Mouse (Mus musculus) intestine, postnatal 0 days (tissue): Measurements from ENCODE around the gene Zfp324. TPM values are rescaled to one million over a fixed set of nuclear protein-coding genes. Genes with fewer than 3 reads are reported as not detected.
"Not testable (repeated sequence)": the region's sequence is repeated elsewhere in the genome, so short reads cannot be mapped to it uniquely, and the experiment has no call there.

Experiments used
- ATAC-seq: fragments of 200-750 bp; cut with Nextera tagmentation; 2 replicates; pipeline ENCODE4 v1.8.0; 2017; ENCODE audit warnings: mild to moderate bottlenecking, moderate TSS enrichment, moderate library complexity
- H3K27ac ChIP-seq: fragments of 300-500 bp; sonication (generic); 2 replicates; pipeline ENCODE4 v1.5.1; 2014; ENCODE audit warnings: mild to moderate bottlenecking, low read depth, low read length, moderate library complexity
- H3K27me3 ChIP-seq: fragments of 300-500 bp; sonication (generic); replicated peaks from 2 replicates; pipeline ENCODE4 v1.6.1; 2014; ENCODE audit warnings: low read length, mixed read lengths; ENCODE audit not compliant: control insufficient read depth, insufficient read depth
- H3K36me3 ChIP-seq: fragments of 300-500 bp; sonication (generic); 2 replicates; pipeline ENCODE4 v1.6.1; 2014; ENCODE audit warnings: mild to moderate bottlenecking, moderate library complexity; ENCODE audit not compliant: control insufficient read depth, insufficient read depth
- H3K4me1 ChIP-seq: fragments of 300-500 bp; sonication (generic); replicated peaks from 2 replicates; pipeline ENCODE4 v1.6.1; 2014; ENCODE audit warnings: antibody characterized with exemption, low read length, mixed read lengths; ENCODE audit not compliant: control insufficient read depth, insufficient read depth
- H3K4me2 ChIP-seq: fragments of 300-500 bp; sonication (generic); replicated peaks from 2 replicates; pipeline ENCODE4 v1.6.1; 2014; ENCODE audit warnings: low read depth, mild to moderate bottlenecking, moderate library complexity
- H3K4me3 ChIP-seq: fragments of 300-500 bp; sonication (generic); 2 replicates; pipeline ENCODE4 v1.5.1; 2014; ENCODE audit warnings: low read depth, low read length
- H3K9ac ChIP-seq: fragments of 300-500 bp; sonication (generic); 2 replicates; pipeline ENCODE4 v1.6.1; 2014; ENCODE audit warnings: mild to moderate bottlenecking, low read depth, low read length
- H3K9me3 ChIP-seq: fragments of 300-500 bp; sonication (generic); 2 replicates; pipeline ENCODE4 v1.6.1; 2016; ENCODE audit warnings: mixed run types; ENCODE audit not compliant: control insufficient read depth
- CTCF ChIP-seq: sonication (generic); IDR thresholded peaks from 2 replicates; pipeline ENCODE4 v1.5.1; 2016; ENCODE audit warnings: low read depth, mild to moderate bottlenecking, control low read depth, antibody characterized with exemption, moderate library complexity
- WGBS: fragments of 180-500 bp; shearing (Covaris S2); extraction: QIAGEN DNeasy Blood & Tissue Kit; methylation state at CpG from one replicate; pipeline ENCODE4 v1.1.7; 2014; 5-methylcytosine and 5-hydroxymethylcytosine counted together
- polyA plus RNA-seq: library from polyadenylated mRNA; unstranded; fragments of >200 nt; fragmentation: Nextera tagmentation; extraction: Ambion mirVana; gene quantifications from 2 replicates; pipeline ENCODE4 v1.2.1, GENCODE M21; 2015

Zfp324 gene
- polyA plus RNA-seq, 1 experiment from 2014 or later, result 4.1 TPM

DNA sequence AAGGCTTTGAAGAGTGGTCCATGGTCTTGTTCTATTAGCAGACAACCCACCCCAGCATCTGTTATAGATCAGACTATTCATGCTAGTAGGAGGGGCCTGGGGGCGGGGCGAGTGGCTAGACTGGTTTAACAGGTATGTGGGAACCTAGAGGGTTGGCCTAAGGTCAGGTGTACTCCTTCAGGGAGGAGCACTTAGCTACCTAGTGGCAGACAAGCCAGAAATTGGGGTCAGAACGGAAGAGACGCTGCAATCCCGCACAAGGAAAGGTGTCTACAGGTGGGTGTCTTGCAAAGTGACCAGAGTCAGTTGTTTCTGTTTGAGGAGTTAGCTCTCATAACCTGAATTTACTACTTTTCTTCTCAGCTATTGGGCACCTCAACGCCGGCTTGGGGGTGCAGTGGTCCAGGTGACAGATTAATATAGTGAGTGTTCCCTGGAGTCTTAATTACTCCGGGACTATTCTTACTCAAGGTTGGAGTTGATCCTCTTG, 38.4 kb upstream of the Zfp324 start, which contains the start of gene Rnf225:
Rnf225 (plus strand) TSS at position 226 of the 490 bp plus-strand sequence.
- peaks cover 34% of the 10 kb centered on the region for H3K36me3 ChIP-seq
- 23% methylated on average over 8 of the region's 8 CpGs for WGBS
- peak within 1 kb of the TSS; percentile 33 for H3K4me3 ChIP-seq
- H3K9ac ChIP-seq, result peak within 1 kb of the TSS; percentile 40; the same call in 1 of the 2 replicates
- H3K27me3 ChIP-seq, result peaks cover 5% of the 10 kb centered on the region; the same call in 1 of the 2 replicates
- no peak within 1 kb of the TSS for H3K27ac ChIP-seq
- no peak for TF ChIP-seq CTCF
- no peaks in the 10 kb centered on the region for H3K9me3 ChIP-seq
- no peaks in the 10 kb centered on the region; the same call in 1 of the 2 replicates for H3K4me1 ChIP-seq
- H3K4me2 ChIP-seq, result peak within 1 kb of the TSS; percentile 72
- peak; percentile 74 for ATAC-seq

DNA sequence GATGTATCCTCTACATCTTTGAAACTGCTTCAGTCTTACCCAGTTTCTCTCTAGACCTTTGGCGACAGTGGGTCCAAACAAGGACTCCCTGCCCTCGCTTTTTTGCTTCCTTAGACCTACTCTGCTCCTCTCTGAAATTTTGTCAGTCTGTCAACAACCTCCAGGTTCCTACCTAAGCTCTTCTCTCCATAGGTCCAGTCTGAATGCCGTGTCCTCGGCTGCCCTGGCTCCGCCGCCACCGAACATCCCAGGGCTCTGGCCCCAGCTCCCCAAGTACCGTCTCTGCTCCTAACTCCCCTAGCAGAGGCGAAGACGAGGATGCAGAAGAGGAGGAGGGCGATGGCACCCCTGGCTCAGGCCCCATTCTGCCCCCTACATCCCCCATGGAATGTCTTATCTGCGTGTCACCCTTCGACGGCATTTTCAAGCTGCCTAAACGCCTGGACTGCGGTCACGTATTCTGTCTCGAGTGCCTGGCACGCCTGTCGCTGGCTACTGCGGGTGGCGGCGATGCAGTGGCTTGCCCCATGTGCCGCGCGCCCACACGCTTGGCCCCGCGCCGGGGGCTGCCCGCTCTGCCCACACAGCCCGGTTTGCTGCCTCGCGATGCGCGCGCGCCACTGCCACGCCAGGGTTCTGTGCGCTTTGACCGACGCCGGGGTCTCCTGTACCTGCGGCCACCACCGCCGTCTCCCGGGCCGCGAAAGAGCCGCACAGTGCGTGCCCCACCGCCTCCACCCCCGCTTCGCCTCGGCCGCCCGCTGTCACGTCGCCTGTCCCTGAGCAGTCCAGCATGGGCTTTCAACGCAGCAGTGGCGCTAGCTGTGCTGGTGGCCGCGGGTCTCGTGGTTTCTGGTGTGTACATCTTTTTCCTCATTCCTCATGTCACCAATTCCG, 37.7 kb upstream of the Zfp324 start:
- no peaks in the 10 kb centered on the region for H3K9me3 ChIP-seq
- H3K4me1 ChIP-seq, result no peaks in the 10 kb centered on the region
- ATAC-seq, result no peak; the same call in 1 of the 2 replicates
- no peak for TF ChIP-seq CTCF
- H3K27me3 ChIP-seq, result peaks cover 5% of the 10 kb centered on the region; the same call in 1 of the 2 replicates
- peak overlapping the region; percentile 33 for H3K4me3 ChIP-seq
- peak overlapping the region; percentile 72 for H3K4me2 ChIP-seq
- H3K36me3 ChIP-seq, result peaks cover 34% of the 10 kb centered on the region
- H3K9ac ChIP-seq, result peak overlapping the region; percentile 40; the same call in 1 of the 2 replicates
- H3K27ac ChIP-seq, result no peak overlapping the region
- 6% methylated on average over 65 of the region's 65 CpGs for WGBS

DNA sequence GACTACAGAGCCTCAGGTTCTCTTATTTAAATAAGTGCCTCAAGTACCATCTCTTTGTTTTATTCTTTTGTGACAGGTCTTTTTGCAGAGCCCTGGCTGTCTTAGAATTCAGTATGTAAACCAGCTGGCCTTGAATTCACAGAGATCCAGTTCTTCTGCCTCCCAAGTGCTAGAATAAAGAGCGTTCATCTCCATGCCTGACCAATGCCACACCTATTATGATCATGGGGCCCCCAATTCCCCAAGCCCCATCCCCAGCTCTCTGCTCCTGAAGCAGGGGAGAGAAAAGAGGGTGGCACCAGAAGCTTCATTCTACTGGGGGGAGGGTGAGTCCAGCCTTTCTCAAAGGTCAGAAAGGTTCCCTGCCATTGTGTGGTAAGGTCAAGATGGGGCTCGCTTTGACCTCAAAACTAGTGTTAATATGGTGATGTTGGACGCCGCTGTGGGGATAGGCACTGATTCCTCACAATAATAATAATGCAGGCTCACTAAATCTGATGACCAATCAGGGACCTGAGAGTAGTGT, 32.0 kb upstream of the Zfp324 start:
- WGBS, result 85% methylated on average over 4 of the region's 4 CpGs
- ATAC-seq, result no peak
- TF ChIP-seq CTCF, result no peak
- Histone ChIP-seq H3K9ac (no peak overlapping the region), H3K4me2 (no peak overlapping the region), H3K27ac (no peak overlapping the region), H3K4me3 (no peak overlapping the region), H3K9me3 (no peaks in the 10 kb centered on the region), H3K27me3 (no peaks in the 10 kb centered on the region), H3K36me3 (no peaks in the 10 kb centered on the region), H3K4me1 (no peaks in the 10 kb centered on the region)

DNA sequence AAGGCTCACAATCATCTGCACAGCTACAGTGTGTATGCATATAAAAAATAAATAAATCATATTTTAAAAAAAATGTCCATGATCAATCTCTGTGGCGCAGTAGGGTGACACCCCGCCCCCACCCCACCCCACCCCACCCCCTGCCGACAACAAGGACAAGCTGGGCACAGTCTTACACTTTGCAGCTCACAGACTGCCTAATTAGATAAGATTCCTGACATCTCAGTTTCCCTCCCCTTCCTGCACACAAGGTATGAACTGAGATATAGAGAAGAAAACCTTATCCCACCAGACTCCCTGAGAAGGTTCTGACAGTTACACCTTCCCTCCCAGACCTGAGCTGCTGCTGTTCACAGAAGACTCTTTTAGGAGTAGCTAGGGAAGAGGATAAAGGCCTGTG, 30.8 kb upstream of the Zfp324 start:
- Histone ChIP-seq H3K27ac (no peak overlapping the region), H3K4me2 (no peak overlapping the region), H3K27me3 (no peaks in the 10 kb centered on the region), H3K36me3 (no peaks in the 10 kb centered on the region), H3K9me3 (no peaks in the 10 kb centered on the region), H3K9ac (no peak overlapping the region), H3K4me1 (no peaks in the 10 kb centered on the region), H3K4me3 (no peak overlapping the region)
- no peak for ATAC-seq
- WGBS, result 54% methylated on average over 3 of the region's 3 CpGs
- TF ChIP-seq CTCF, result no peak

DNA sequence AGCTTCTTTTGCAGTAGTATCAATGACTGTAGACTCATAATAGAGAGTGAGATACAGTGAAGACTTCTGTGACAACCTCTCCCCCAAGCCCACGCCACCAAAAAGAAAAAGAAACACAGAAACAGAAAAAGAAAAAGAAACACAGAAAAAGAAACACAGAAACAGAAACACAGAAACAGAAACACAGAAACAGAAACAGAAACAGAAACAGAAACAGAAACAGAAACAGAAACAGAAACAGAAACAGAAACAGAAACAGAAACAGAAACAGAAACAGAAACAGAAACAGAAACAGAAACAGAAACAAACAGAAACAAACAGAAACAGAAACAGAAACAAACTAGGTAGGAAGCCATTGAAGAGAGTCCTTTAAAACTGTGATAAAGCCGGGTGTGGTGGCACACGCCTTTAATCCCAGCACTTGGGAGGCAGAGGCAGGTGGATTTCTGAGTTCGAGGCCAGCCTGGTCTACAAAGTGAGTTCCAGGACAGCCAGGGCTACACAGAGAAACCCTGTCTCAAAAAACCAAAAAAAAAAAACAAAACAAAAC, 28.3 kb upstream of the Zfp324 start:
- not testable (repeated sequence) for ATAC-seq, H3K9ac ChIP-seq, H3K4me2 ChIP-seq, H3K9me3 ChIP-seq, H3K27ac ChIP-seq, H3K36me3 ChIP-seq, H3K4me1 ChIP-seq, H3K4me3 ChIP-seq, H3K27me3 ChIP-seq
- 86% methylated on average over 3 of the region's 4 CpGs for WGBS

DNA sequence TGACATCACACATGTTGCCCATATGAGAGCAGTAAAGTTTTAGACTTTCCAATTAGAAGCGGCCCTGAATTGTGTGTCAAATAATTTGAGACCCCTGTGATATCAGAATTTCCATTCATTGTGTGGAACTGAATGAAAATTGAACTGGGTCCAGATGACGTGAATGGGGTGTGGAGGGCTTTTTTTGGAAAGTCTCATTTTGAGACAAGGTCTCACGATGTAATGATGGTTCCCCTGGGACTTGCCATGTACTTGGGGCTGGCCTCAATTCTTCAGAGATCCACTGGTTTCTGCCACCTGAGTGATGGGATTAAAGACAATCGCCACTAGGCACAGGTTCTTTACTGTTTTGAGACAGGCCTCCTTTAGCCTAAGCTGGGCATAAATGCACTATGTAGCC, 25.0 kb upstream of the Zfp324 start:
- no peaks in the 10 kb centered on the region for H3K9me3 ChIP-seq
- no peaks in the 10 kb centered on the region for H3K4me1 ChIP-seq
- ATAC-seq, result no peak
- no peaks in the 10 kb centered on the region for H3K36me3 ChIP-seq
- no peak overlapping the region for H3K4me2 ChIP-seq
- WGBS, result 87% methylated on average over 4 of the region's 4 CpGs
- H3K9ac ChIP-seq, result no peak overlapping the region
- no peak overlapping the region for H3K27ac ChIP-seq
- H3K4me3 ChIP-seq, result no peak overlapping the region
- no peak for TF ChIP-seq CTCF
- H3K27me3 ChIP-seq, result no peaks in the 10 kb centered on the region
